Mouse (Mus musculus) megakaryocyte, embryonic 14.5 days (primary cell): Measurements from ENCODE around the gene Slc4a5.

ENCODE experiments used
- FLI1 ChIP-seq: IDR thresholded peaks from 2 replicates; pipeline ENCODE4 v1.6.1; 2012; ENCODE audit warnings: low read length, inconsistent platforms, mixed read lengths
- GATA1 ChIP-seq: IDR thresholded peaks from 3 replicates; pipeline ENCODE4 v1.6.1; 2012; ENCODE audit warnings: mixed read lengths, low read length, inconsistent platforms, borderline replicate concordance

DNA sequence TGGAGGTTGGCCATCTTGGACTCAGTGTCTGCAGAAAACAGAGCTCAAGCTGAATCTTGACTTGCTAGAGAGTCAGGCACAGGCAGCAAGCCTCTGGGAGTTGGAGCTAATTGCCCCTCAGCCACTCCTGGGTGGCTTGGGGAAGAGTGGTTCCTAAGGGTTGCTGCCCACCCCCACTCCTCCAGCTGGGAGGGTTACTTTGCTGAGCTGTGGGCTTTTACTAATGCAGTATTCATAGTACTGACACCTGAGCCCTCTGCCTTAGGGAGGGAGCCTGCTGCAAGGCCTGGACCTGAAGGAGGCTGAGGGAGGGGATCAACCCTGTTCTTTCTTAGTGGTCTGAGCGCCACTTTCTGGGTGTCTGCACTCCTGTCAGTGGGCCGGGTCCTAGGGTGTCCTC lies 32.7 kb upstream of the Slc4a5 start:
- TF ChIP-seq GATA1 = no peak
- no peak for TF ChIP-seq FLI1
